Mouse (Mus musculus) intestine, embryonic 14.5 days (tissue): ENCODE data around the gene Mfsd7a. TPM values are rescaled to one million over a fixed set of nuclear protein-coding genes. Genes with fewer than 3 reads are reported as not detected.
A peak's percentile ranks its signal among the peaks of the same experiment; 100 is the strongest.

Experiments used
- ATAC-seq: fragments of 200-750 bp; cut with Nextera tagmentation; replicated peaks from 2 replicates; pipeline ENCODE4 v1.8.0; 2017; ENCODE audit warnings: low read depth, moderate number of reproducible peaks, moderate TSS enrichment, moderate library complexity; ENCODE audit not compliant: low FRiP score, low TSS enrichment
- DNase-seq: peaks from one replicate; pipeline ENCODE4 v3.0.0-alpha.2; 2018; ENCODE audit warnings: low spot score
- H3K27ac ChIP-seq: fragments of 300-500 bp; sonication (generic); 2 replicates; pipeline ENCODE4 v1.5.1; 2014; ENCODE audit warnings: low read depth, mild to moderate bottlenecking, control low read depth
- H3K27me3 ChIP-seq: fragments of 300-500 bp; sonication (generic); replicated peaks from 2 replicates; pipeline ENCODE4 v1.6.1; 2014; ENCODE audit warnings: low read length, control low read depth; ENCODE audit not compliant: control insufficient read depth, insufficient read depth
- H3K36me3 ChIP-seq: fragments of 300-500 bp; sonication (generic); 2 replicates; pipeline ENCODE4 v1.6.1; 2014; ENCODE audit warnings: low read length, control low read depth; ENCODE audit not compliant: control insufficient read depth, insufficient read depth
- H3K4me1 ChIP-seq: fragments of 300-500 bp; sonication (generic); replicated peaks from 2 replicates; pipeline ENCODE4 v1.6.1; 2014; ENCODE audit warnings: low read length, control low read depth, mixed read lengths; ENCODE audit not compliant: control insufficient read depth, insufficient read depth
- H3K4me2 ChIP-seq: fragments of 300-500 bp; sonication (generic); 2 replicates; pipeline ENCODE4 v1.6.1; 2014; ENCODE audit warnings: low read length
- H3K4me3 ChIP-seq: fragments of 300-500 bp; sonication (generic); 2 replicates; pipeline ENCODE4 v1.5.1; 2014; ENCODE audit warnings: low read depth, low read length, control low read depth, mixed read lengths
- H3K9ac ChIP-seq: fragments of 300-500 bp; sonication (generic); 2 replicates; pipeline ENCODE4 v1.6.1; 2014; ENCODE audit warnings: mild to moderate bottlenecking, low read length
- H3K9me3 ChIP-seq: fragments of 300-500 bp; sonication (generic); 2 replicates; pipeline ENCODE4 v1.6.1; 2016; ENCODE audit warnings: low read length, control low read depth; ENCODE audit not compliant: control insufficient read depth
- WGBS: fragments of 180-500 bp; shearing (Covaris S2); extraction: QIAGEN DNeasy Blood & Tissue Kit; methylation state at CpG from one replicate; pipeline ENCODE4 v1.1.7; 2014; 5-methylcytosine and 5-hydroxymethylcytosine counted together
- polyA plus RNA-seq: library from polyadenylated mRNA; unstranded; fragments of >200 nt; fragmentation: Nextera tagmentation; extraction: Ambion mirVana; gene quantifications from 2 replicates; pipeline ENCODE4 v1.2.1, GENCODE M21; 2014

Mfsd7a gene
- polyA plus RNA-seq, 1 experiment from 2014 or later = 0.07 TPM

DNA sequence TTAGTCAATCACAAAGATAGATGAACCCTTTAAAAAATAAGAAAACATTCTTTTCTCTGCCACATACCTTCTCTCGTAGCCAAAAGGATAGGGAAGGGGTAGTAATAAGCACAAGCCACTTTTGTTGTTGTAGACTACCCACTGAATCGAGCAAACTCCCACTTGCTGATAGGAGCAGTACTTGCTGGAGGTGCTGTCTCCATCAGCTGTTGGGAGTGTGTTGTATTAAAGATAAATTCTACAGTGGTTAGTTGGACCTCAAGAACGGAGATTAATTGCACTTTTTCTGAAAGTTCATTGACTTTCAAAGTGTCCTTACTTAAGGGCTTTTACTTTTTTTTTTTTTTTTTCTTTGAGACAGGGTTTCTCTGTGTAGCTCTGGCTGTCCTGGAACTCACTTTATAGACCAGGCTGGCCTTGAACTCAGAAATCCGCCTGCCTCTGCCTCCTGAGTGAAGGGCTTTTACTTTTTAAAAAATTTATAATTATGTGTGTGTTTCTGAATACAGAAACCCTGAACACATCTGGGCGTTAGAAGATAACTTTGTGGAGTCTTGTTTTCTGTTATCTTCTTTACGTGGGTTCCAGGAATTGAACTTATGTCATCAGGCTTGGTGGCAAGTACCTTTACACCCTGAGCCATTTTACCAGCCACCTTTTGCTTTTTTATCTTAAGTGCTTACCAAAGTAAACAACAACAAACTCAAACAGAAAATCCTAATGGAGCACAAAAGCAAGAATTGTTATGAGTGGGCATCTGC, 16.6 kb upstream of the Mfsd7a start:
- DNase-seq (no peak), ATAC-seq (no peak)
- Histone ChIP-seq H3K4me1 (peaks cover 24% of the 10 kb centered on the region), H3K27ac (no peak overlapping the region), H3K4me2 (no peak overlapping the region), H3K36me3 (0 out of 2 replicates have a peak, but pooled peaks cover 10% of the 10 kb centered on the region), H3K9me3 (no peaks in the 10 kb centered on the region), H3K4me3 (no peak overlapping the region), H3K9ac (no peak overlapping the region), H3K27me3 (no peaks in the 10 kb centered on the region)
- 84% methylated on average over 6 of the region's 6 CpGs for WGBS

DNA sequence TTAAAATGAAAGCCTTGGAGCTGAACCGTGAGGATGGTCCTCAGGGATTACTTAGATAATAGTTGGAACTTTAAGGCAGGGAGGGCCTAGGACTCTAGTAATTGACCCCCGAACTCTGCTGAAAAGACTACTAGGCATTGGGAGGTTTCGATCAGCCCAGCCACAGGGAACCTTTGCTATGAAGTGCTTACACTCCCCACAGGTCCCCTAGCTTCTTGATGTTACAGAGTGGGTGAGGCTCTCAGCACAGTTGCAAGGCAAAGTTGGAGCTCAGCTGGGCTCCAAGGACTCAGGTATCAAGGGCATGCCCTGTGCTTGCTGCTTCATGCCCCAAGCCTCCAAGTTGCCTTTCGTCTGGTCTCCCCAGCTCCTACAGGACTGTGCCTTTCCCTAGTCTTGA, 13.8 kb upstream of the Mfsd7a start:
- DNase-seq (peak; percentile 53), ATAC-seq (no peak)
- Histone ChIP-seq H3K9me3 (no peaks in the 10 kb centered on the region), H3K36me3 (0 out of 2 replicates have a peak, but pooled peaks cover 10% of the 10 kb centered on the region), H3K4me2 (peak overlapping the region; percentile 82), H3K4me1 (peaks cover 24% of the 10 kb centered on the region), H3K4me3 (peak overlapping the region; percentile 93), H3K9ac (peak overlapping the region; percentile 97), H3K27me3 (no peaks in the 10 kb centered on the region), H3K27ac (no peak overlapping the region)
- 41% methylated on average over 4 of the region's 4 CpGs for WGBS

DNA sequence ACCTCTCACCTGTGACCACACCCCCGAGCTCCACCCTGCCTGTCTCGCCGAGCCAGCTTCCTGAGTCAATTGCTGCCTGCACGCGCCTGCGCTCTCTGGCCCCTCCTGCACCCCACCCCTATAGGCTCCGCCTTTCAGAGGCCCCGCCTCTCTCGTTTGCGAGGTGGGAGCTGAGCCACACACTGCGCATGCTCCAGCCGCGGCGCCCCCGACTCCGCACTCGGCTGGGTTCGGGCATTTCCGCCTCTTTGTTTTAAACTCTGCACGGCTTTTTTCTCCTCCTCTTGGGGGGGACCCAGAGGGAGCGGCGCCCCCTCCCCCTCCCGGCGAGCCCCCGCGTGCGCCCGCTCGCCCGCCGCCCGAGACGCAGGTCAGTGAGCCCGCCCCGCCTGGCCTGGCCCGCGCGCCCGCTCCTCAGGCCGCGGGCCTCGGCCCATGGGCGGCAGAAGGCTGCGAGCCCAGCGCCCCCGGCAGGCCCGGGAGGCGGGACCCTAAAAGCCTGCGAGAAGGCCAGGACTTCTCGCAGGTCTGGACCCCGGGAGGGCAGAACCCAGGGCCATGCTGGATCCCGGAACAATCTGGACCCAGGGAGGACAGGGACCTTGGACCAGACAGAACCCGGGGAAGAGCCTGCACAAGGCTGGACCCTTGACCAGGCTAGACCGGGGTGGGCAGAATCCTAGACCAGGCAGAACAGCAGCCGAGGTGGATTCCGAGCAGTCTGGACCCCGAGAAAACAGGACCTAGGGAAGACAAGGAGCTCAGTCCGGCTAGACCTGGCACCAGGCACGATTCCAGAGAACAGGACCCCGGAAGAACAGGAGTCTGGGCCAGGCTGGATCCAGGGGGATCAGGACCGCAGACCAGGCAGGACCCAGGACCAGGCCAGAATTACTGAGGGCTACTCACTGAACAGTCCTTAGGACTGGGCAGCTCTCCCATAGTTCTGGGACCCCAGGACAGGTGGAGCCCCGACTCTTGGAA, 12.7 kb upstream of the Mfsd7a start, which contains the start of gene Pcgf3:
Gene Pcgf3, plus strand, starts transcription at position 151 of the 984 bp plus-strand sequence.
- no peaks in the 10 kb centered on the region for H3K9me3 ChIP-seq
- H3K4me3 ChIP-seq = peak within 1 kb of the TSS; percentile 93
- WGBS = under 1% methylated on average over 49 of the region's 62 CpGs
- DNase-seq = peak; percentile 97
- peak within 1 kb of the TSS; percentile 82 for H3K27ac ChIP-seq
- peak within 1 kb of the TSS; percentile 97 for H3K9ac ChIP-seq
- H3K4me2 ChIP-seq = peak within 1 kb of the TSS; percentile 82
- peak; percentile 95 for ATAC-seq
- H3K27me3 ChIP-seq = no peaks in the 10 kb centered on the region
- 0 out of 2 replicates have a peak, but pooled peaks cover 4% of the 10 kb centered on the region for H3K36me3 ChIP-seq
- H3K4me1 ChIP-seq = peaks cover 23% of the 10 kb centered on the region

DNA sequence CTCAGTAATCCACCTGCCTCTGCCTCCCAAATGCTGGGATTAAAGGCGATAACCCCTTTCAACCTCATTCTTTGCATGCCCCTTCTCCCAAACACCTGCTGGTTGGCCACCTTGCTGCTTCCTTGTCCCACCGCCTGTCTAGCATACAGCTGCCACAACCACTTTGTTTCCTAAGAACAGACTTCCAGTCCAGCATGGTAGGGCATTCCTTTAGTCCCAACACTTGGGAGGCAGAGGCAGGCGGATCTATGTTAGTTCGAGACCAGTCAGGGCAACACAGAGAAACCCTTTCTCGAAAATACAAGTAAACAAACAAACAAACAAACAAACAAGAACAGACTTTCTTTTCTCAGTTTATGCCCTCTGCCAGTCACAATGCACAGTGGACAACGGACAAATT, 11.8 kb upstream of the Mfsd7a start:
- peak overlapping the region; percentile 82 for H3K4me2 ChIP-seq
- WGBS = 39% methylated on average over 6 of the region's 6 CpGs
- peak; percentile 3; the same call in 1 of the 2 replicates for ATAC-seq
- peaks cover 18% of the 10 kb centered on the region for H3K4me1 ChIP-seq
- no peaks in the 10 kb centered on the region for H3K27me3 ChIP-seq
- H3K27ac ChIP-seq = no peak overlapping the region
- 0 out of 2 replicates have a peak, but pooled peaks cover 4% of the 10 kb centered on the region for H3K36me3 ChIP-seq
- H3K4me3 ChIP-seq = peak overlapping the region; percentile 93
- no peaks in the 10 kb centered on the region for H3K9me3 ChIP-seq
- DNase-seq = peak; percentile 50
- H3K9ac ChIP-seq = peak overlapping the region; percentile 97

- no peak overlapping the region for H3K27ac ChIP-seq
- 80% methylated on average over 2 of the region's 2 CpGs for WGBS
- H3K4me1 ChIP-seq = peaks cover 15% of the 10 kb centered on the region
- no peak overlapping the region for H3K9ac ChIP-seq
- no peak overlapping the region for H3K4me3 ChIP-seq
- DNase-seq (no peak), ATAC-seq (no peak)
- H3K9me3 ChIP-seq = no peaks in the 10 kb centered on the region
- H3K36me3 ChIP-seq = no peaks in the 10 kb centered on the region
- no peaks in the 10 kb centered on the region for H3K27me3 ChIP-seq
- H3K4me2 ChIP-seq = no peak overlapping the region
These were observed 10.0 kb upstream of the Mfsd7a start for GRCm38 (mm10) chr5:108458706-108459105.

- H3K9ac ChIP-seq = no peak overlapping the region
- WGBS = 31% methylated on average over 3 of the region's 3 CpGs
- no peak for ATAC-seq
These were observed 5.4 kb upstream of the Mfsd7a start for GRCm38 (mm10) chr5:108454094-108454493.

GRCm38 (mm10) chr5:108452422-108452821, 3.7 kb upstream of the Mfsd7a start:
- no peaks in the 10 kb centered on the region for H3K9me3 ChIP-seq
- H3K9ac ChIP-seq = no peak overlapping the region
- no peak overlapping the region for H3K27ac ChIP-seq
- no peaks in the 10 kb centered on the region for H3K36me3 ChIP-seq
- no peak for DNase-seq
- no peaks in the 10 kb centered on the region for H3K27me3 ChIP-seq
- ATAC-seq = no peak
- WGBS = 74% methylated on average over 1 of the region's 1 CpGs
- H3K4me3 ChIP-seq = no peak overlapping the region
- no peaks in the 10 kb centered on the region for H3K4me1 ChIP-seq
- no peak overlapping the region for H3K4me2 ChIP-seq

More at GRCm38 (mm10) chr5:108454094-108454493, 5.4 kb upstream of the Mfsd7a start:
- H3K27me3 ChIP-seq = no peaks in the 10 kb centered on the region
- DNase-seq = no peak
- H3K4me1 ChIP-seq = no peaks in the 10 kb centered on the region
- H3K4me3 ChIP-seq = no peak overlapping the region
- H3K9me3 ChIP-seq = no peaks in the 10 kb centered on the region
- H3K27ac ChIP-seq = no peak overlapping the region
- H3K4me2 ChIP-seq = no peak overlapping the region
- no peaks in the 10 kb centered on the region for H3K36me3 ChIP-seq

- Histone ChIP-seq H3K4me3 (no peak overlapping the region), H3K9ac (no peak overlapping the region)
These were observed 2.9 kb upstream of the Mfsd7a start for GRCm38 (mm10) chr5:108451611-108452010.

More at GRCm38 (mm10) chr5:108451611-108452010, 2.9 kb upstream of the Mfsd7a start:
- DNase-seq (no peak), ATAC-seq (no peak)
- Histone ChIP-seq H3K27ac (no peak overlapping the region), H3K4me1 (no peaks in the 10 kb centered on the region), H3K9me3 (no peaks in the 10 kb centered on the region), H3K27me3 (no peaks in the 10 kb centered on the region), H3K4me2 (no peak overlapping the region), H3K36me3 (no peaks in the 10 kb centered on the region)
- WGBS = 71% methylated on average over 1 of the region's 1 CpGs
